Mouse (Mus musculus) heart, adult 18-20 months (tissue): ENCODE results near the gene Tmem265. TPM values are rescaled to one million over a fixed set of nuclear protein-coding genes. Genes with fewer than 3 reads are reported as not detected.

Source experiments
- DNase-seq, 2 experiments: peaks; one replicate each; pipeline ENCODE4 v3.0.0; 2021 to 2022; ENCODE audit warnings: mixed read lengths in 1 of 2
- long read RNA-seq, 2 experiments: library from polyadenylated mRNA; stranded (forward); transcript quantifications; one replicate each; pipeline ENCODE4 v2.0.0; 2021
- total RNA-seq, 2 experiments: library from RNA; stranded (reverse); gene quantifications; 2 replicates each; pipeline ENCODE4 v1.2.3; 2021

The Tmem265 gene
- total RNA-seq = not detected
- long read RNA-seq, experiment 1 = 0 reads
- long read RNA-seq, experiment 2 = 0 reads

- no peak for DNase-seq
Measured at GRCm38 (mm10) chr7:127561340-127561858, at the start of gene Tmem265. Gene Tmem265 (plus strand): TSS chr7:127561390.

- peak; percentile 96 to 98 for DNase-seq
Measured at GRCm38 (mm10) chr7:127511808-127512230, 49.4 kb upstream of the Tmem265 start, which contains the start of gene Srcap. Gene Srcap (plus strand): TSS chr7:127511983.

GRCm38 (mm10) chr7:127512231-127513015, 48.8 kb upstream of the Tmem265 start:
- peak; percentile 82 to 93 for DNase-seq

GRCm38 (mm10) chr7:127513016-127513390, 48.2 kb upstream of the Tmem265 start:
- peak in 1 of 2 experiments; percentile 67 for DNase-seq

- peak in 1 of 2 experiments; percentile 4 for DNase-seq
Measured at GRCm38 (mm10) chr7:127513781-127514180, 47.4 kb upstream of the Tmem265 start.

GRCm38 (mm10) chr7:127515846-127516245, 45.3 kb upstream of the Tmem265 start:
- DNase-seq = peak; percentile 18 to 21

GRCm38 (mm10) chr7:127516344-127516743, 44.8 kb upstream of the Tmem265 start:
- no peak for DNase-seq

GRCm38 (mm10) chr7:127519284-127519683, 41.9 kb upstream of the Tmem265 start, which contains the start of gene Gm42715:
Gene Gm42715 (plus strand): TSS chr7:127519584.
- no peak for DNase-seq

- peak; percentile 48 to 57 for DNase-seq
Measured at GRCm38 (mm10) chr7:127541671-127542070, 19.5 kb upstream of the Tmem265 start.

- peak; percentile 74 to 80 for DNase-seq
Measured at GRCm38 (mm10) chr7:127549116-127549835, 11.9 kb upstream of the Tmem265 start.

- DNase-seq = no peak
Measured at GRCm38 (mm10) chr7:127551558-127551957, 9.6 kb upstream of the Tmem265 start.

- no peak for DNase-seq
Measured at GRCm38 (mm10) chr7:127560580-127560979, 610 bp upstream of the Tmem265 start.

- peak; percentile 67 to 73 for DNase-seq
Measured at GRCm38 (mm10) chr7:127564381-127565150, 3.4 kb downstream of the Tmem265 start.

GRCm38 (mm10) chr7:127572895-127573471, 11.8 kb downstream of the Tmem265 start, which contains the start of gene Phkg2:
Gene Phkg2 (plus strand): TSS chr7:127573340.
- peak; percentile 95 to 99 for DNase-seq

GRCm38 (mm10) chr7:127573503-127574008, 12.4 kb downstream of the Tmem265 start:
- DNase-seq = peak in 1 of 2 experiments; percentile 37

- DNase-seq = no peak
Measured at GRCm38 (mm10) chr7:127574115-127574514, 12.9 kb downstream of the Tmem265 start.

GRCm38 (mm10) chr7:127583260-127583659, 22.1 kb downstream of the Tmem265 start:
- no peak for DNase-seq

- no peak for DNase-seq
Measured at GRCm38 (mm10) chr7:127585031-127585430, 23.8 kb downstream of the Tmem265 start.

- DNase-seq = no peak
Measured at GRCm38 (mm10) chr7:127586149-127586548, 25.0 kb downstream of the Tmem265 start.

GRCm38 (mm10) chr7:127587196-127587595, 26.0 kb downstream of the Tmem265 start:
- DNase-seq = no peak
